Mouse (Mus musculus) spleen, postnatal 14 days (tissue): Measurements from ENCODE around the gene Nfx1.
"Not testable (repeated sequence)": the region's sequence is repeated elsewhere in the genome, so short reads cannot be mapped to it uniquely, and the experiment has no call there.

ENCODE experiments used
- DNase-seq, 2 experiments: peaks; one replicate each; pipeline ENCODE4 v3.0.0; 2021 to 2022; ENCODE audit warnings: low spot score in 2 of 2

Nfx1 gene

GRCm38 (mm10) chr4:40970842-40971701 is at the start of gene Nfx1:
Gene Nfx1 (plus strand): TSS chr4:40970906.
- peak; percentile 86 to 91 for DNase-seq

- no peak for DNase-seq
Measured at GRCm38 (mm10) chr4:40921288-40921687, 49.4 kb upstream of the Nfx1 start.

GRCm38 (mm10) chr4:40923087-40923651 is 47.5 kb upstream of the Nfx1 start:
- DNase-seq = no peak

DNA sequence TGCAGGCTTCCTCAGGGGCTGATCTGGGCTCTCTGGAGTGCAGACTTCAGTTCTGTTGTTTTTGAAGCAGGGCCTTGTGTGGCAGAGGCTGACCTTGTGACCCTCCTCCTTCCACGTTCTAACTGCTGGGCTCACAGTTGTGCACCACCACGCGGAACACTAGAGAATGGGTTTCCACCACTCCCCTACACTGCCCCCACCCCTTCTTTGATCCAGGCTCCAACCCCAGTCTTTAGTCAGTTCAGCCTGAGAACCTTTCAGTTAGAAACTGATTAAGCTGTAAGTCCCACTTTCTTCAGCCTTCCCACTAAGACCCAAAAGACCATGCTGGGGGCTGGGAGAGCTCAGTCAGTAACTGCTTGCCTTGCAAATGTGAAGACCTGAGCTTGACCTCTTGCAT is 45.1 kb upstream of the Nfx1 start:
- no peak for DNase-seq

DNA sequence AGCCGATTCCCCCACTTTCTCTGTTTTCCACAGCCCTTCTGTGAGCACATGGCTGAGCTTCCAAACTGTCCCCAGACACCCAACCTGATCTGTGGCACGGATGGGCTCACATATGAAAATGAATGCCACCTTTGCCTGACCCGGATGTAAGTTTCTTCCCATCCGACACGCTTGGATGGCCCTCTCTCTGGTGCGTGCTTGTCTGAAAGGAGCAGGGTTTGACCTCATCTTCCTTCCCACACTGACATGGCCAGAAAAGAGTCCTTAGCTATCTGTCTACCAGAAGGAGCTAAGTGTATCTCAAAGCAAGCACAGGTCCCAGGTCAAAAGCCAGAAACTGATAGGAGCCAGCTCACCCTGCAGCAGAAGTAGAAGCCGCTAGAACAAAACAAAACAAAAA is 41.7 kb upstream of the Nfx1 start:
- DNase-seq = no peak

GRCm38 (mm10) chr4:40933694-40934093 is 37.0 kb upstream of the Nfx1 start:
- DNase-seq = no peak

GRCm38 (mm10) chr4:40934369-40934768 is 36.3 kb upstream of the Nfx1 start:
- not testable (repeated sequence) for DNase-seq

DNA sequence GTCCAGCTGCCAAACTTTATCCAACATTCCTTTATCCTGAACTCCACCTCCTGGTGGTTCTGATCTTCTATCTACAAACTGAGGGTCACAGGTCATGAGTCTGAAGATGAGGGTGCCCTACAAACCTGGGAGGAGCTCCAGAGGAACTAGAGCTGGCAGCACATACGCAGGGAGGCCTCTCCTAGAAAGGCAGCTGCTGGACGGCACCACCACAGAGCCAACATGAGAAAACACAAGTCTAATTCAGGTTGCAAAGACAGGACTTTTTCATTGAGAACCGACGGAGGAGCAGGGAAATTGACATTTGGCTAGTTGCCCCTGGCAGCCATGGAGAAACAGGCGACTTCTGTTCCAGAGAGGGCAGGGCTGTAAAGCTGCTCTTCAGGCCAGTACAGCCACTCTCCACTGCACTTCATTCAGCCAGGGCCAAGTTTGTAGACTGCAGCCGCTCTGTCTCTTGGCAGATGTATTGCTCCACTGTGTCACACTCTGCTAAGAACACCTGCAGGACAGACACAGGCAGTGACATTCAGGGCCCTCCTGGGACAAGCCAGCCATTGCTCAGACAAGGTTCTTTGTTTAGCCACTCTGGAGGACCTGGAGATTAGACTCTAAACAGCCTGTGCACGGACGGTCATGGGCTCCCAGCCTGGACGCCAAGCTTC is 34.4 kb upstream of the Nfx1 start:
- no peak for DNase-seq

- no peak for DNase-seq
Measured at GRCm38 (mm10) chr4:40938793-40939192, 31.9 kb upstream of the Nfx1 start.

DNA sequence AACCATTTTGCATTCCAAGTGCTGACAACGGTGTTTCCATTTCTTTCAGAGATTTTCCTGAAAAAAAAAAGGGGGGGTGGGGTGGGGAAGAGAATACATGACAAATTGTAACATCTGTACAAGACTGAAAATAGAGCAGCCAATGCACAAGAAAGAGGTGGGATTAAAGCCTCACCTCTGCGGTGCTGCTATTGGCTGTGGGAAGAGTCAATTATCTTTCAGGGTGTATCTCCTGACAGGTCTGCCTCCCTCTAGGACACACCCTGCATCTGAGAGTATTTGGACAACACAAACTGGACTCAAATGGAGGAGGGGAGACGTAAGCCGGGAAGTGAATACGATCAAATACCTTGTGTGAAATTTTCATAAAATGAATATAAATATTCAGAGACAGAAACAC is 27.1 kb upstream of the Nfx1 start:
- DNase-seq = no peak

DNA sequence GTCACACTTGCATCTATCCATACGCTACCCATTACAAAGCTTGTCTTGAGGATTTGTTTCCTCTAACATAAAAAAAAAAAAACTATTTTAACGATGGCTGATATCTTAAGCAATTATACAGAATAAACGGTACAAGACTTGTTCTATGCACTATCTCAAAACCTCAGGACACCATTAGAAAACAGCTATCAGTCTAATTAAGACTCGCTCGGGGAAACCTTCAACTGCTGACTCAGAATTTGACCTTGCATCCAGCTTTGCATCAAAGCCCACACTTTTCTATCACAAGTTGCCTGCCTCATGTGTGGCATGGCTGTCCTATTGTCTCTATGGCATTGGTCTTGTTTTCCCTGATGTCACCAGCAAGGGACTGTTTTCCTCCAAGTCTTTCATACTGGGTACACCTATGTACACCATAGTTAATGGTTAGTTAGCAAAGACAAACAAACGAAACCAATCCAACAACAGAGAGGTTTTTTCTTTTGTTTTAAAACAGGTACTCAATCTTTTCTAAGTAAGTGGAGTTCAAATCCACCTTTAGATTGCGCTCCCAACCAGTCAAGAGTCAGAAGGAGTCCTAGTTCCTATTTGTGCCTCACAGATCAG is 24.1 kb upstream of the Nfx1 start:
- DNase-seq = no peak

DNA sequence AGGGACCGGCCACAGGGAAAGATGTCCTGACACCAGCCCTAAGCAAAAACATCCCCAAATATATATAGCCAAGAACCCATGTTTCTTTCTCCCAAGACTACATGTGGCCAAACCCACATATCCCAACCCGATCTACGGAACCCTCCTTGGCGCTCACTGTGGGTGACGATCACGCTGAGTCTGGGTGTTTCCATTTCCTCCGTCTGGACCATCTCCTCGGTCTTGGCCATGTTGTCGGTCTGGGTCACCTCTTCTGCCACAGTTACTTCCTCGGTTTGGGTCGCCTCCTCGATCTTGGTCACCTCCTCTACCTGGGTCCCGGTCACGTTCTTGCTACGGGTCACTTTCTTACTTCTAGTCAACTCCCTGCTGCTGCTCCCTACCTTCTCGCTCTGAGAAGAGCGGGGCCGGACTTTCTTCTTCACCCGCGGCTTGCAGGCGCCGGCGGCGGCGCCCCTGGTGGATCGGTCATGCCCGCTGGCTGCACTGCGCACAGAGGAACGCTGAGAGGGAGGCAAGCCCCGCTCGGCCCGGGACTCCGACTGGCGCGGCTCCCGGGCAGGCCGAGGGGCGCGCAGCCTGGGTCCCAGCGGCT is 23.0 kb upstream of the Nfx1 start:
- no peak for DNase-seq

- DNase-seq = peak; percentile 99
Measured at GRCm38 (mm10) chr4:40948160-40948708, 22.5 kb upstream of the Nfx1 start, which contains the start of the genes Bag1 and Chmp5. Gene Bag1 (minus strand): TSS chr4:40948294. Gene Chmp5 (plus strand): TSS chr4:40948407.

DNA sequence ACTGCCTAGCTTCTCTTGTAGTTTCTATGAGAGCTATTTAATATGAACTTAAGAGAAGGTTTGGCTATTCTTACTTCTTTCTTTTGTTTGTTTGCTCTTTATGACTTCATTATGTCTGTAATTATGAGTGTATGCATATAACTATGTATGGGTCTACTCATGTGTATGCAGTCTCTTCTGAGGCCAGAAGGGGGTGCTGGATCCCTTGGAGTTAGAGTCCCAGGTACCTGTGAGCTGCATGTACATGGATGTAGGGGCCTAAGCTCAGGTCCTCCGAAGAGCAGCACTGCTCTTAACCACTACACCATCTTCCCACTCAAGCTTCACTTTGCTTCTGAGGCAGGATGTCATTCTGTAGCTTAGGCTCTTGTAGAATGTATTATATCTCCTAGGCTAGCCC is 17.2 kb upstream of the Nfx1 start:
- DNase-seq = peak in 1 of 2 experiments; percentile 28

GRCm38 (mm10) chr4:40955942-40956341 is 14.8 kb upstream of the Nfx1 start:
- no peak for DNase-seq

GRCm38 (mm10) chr4:40963536-40963935 is 7.2 kb upstream of the Nfx1 start:
- DNase-seq = no peak

GRCm38 (mm10) chr4:40969161-40969560 is 1.5 kb upstream of the Nfx1 start:
- DNase-seq = no peak

GRCm38 (mm10) chr4:40969781-40970591 is 720 bp upstream of the Nfx1 start:
- no peak for DNase-seq

GRCm38 (mm10) chr4:40970592-40970841 is 189 bp upstream of the Nfx1 start:
- DNase-seq = no peak

DNA sequence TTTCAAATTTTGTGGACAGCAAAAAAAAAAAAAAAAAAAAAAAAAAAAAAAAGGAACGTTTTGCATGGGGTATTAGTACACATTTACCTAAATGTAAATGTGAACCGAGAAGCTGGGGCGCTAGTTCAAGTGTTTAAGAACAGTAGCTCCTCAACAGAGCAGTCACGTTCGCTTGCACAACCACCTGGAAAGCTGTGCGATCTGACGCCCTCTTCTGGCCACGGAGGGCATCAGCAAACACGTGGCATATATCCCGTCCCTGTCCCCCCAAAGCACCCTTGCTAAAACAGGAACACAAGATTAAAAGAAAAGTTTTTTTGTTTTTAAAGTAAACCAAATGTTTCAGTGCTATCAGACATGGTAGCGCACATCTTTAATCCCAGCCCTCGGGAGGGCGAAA is 1.0 kb downstream of the Nfx1 start:
- DNase-seq = peak; percentile 9 to 41

DNA sequence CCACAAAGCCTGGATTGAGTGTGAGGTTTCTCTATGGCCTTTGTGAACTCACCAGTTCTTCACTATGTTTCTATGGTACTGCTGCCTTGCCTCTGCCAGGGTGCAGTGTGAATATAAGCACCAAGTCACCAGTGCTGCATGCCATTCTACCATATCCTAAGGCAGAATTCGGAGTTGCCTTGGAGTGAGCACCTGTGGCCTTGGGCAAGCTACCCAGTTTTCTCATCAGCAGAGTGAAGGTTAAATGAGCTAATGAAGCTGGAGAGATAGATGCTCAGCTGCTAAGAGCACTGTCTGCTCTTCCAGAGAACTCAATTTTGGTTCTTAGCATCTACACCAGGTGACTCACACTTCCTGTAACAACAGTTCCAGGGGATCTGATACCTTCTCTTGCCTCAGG is 3.3 kb downstream of the Nfx1 start:
- no peak for DNase-seq
